Mouse (Mus musculus) urinary bladder, postnatal 10 days (tissue): ENCODE data around the gene Cog3.
A peak's percentile ranks its signal among the peaks of the same experiment; 100 is the strongest.
"Not testable (repeated sequence)": the region's sequence is repeated elsewhere in the genome, so short reads cannot be mapped to it uniquely, and the experiment has no call there.

ENCODE experiments used
- DNase-seq: peaks from one replicate; pipeline ENCODE4 v3.0.0; 2022; ENCODE audit warnings: low spot score

Cog3 gene

GRCm38 (mm10) chr14:75753991-75754817, at the start of gene Cog3:
Gene Cog3 (minus strand): TSS chr14:75754517.
- DNase-seq, result peak; percentile 91

DNA sequence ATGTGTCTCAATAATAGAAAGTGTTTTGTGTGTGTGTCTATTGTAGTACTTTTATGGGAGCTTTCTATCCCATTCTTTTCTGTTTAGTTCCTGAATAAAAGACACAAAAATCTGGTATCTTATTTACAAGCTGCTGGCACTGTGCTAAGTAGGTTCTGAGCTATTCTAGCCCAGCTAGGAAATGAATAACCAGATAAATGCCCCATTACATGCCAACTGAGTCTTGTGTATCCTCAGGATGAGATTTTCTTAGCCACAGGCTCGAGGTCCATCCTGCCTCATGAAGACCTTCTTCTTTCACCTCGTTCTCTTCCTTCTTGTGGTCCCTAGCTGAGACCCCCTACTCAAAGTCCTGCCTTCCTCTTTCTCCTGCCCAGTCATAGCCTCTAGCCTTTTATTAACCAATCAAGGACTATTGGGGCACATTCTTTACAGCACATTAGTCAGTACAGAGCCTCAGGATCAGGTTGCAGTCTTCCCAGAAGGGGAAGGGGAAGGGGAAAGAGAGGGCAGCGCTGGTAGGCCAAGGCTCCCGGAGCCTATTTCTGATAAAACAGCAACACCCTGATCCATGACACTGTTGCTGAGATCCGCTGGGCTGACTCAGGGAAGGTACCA, 43.6 kb upstream of the Cog3 start:
- DNase-seq, result no peak

- DNase-seq, result no peak
Measured at GRCm38 (mm10) chr14:75795918-75796317, 41.6 kb upstream of the Cog3 start.

DNA sequence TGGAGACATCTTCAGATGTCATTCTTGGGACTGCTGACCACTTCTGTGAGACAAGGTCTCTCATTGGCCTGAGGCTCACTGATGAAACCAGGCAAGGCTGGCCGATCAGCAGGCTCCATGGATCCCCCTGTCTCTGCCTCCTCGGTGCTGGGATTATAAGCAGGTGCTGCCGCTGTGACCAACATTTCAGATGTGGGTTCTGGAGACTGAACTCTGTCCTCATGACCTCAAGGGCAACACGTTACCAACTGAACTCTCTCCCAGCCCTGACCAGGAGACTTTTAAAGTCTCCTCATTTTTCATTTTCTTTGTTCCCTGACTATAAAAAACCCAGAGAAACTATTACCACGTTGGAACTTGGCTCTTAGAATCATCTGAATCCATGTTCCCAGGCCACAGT, 40.4 kb upstream of the Cog3 start:
- DNase-seq, result no peak

- no peak for DNase-seq
Measured at GRCm38 (mm10) chr14:75794324-75794723, 40.0 kb upstream of the Cog3 start.

- no peak for DNase-seq
Measured at GRCm38 (mm10) chr14:75793110-75793509, 38.8 kb upstream of the Cog3 start.

GRCm38 (mm10) chr14:75791372-75791771, 37.1 kb upstream of the Cog3 start:
- no peak for DNase-seq

- no peak for DNase-seq
Measured at GRCm38 (mm10) chr14:75790411-75790996, 36.2 kb upstream of the Cog3 start.

DNA sequence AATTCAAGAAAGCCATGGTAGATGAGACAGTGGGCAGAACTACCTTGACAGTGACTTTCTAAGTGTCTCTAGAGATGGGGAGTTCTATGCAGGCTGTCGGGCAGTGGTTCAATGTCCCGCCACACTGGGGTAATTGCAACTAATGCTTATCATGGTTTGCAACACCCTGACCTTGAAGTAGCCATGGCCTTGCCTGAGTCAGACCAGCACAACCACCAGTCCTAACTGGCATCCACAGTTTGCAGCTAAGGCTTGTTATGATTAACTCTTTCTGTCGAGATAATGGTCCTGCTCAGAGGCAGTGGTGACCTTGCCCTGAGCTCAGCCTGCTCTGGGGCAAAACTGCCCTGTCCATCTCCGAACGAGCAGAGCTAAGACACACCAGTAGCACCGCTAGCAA, 35.0 kb upstream of the Cog3 start:
- no peak for DNase-seq

- no peak for DNase-seq
Measured at GRCm38 (mm10) chr14:75787794-75788175, 33.5 kb upstream of the Cog3 start.

- DNase-seq, result peak; percentile 84
Measured at GRCm38 (mm10) chr14:75786868-75787793, 32.8 kb upstream of the Cog3 start, which contains the start of gene Slc25a30. Gene Slc25a30 (minus strand): TSS chr14:75787037.

DNA sequence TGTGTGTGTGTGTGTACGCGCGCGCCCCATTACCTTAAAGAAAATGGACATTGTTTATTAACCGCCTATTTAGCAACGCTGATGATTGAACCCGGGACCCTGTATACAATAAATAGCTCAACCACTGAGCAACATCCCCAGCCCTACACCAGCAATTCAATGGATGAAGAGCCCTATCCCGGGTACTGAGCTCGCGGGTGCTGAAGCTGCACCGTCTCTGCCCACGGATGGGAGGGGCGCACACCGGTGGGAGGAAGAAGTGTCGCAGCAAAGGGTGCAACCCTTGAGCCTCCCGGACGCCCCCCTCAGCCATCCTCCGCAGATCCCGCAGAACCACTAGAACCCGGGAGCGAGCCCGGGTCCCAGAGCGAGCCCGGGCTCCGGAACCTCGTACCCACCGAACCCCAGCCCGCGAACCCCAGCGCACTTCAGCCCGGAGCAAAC, 32.1 kb upstream of the Cog3 start:
- DNase-seq, result no peak

- DNase-seq, result no peak
Measured at GRCm38 (mm10) chr14:75779913-75780312, 25.6 kb upstream of the Cog3 start.

DNA sequence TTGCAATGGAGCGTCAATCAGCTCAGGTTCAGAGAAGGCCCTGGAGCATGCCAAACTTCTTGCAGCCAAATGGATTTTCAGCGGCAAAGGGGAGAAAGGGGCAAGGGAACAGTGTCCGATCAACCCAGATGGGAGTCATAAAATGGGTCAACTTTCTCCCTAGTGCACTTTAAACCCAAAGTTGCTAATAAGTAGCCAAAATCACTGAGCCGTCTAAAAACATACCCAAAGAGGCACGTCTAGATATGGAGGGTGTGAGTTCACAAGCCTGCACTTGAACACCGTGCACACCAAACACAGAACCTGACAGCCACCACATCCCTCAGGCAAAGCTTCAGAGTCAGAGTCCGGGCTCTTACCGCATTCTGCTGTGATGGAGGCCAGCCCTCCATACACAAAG, 22.3 kb upstream of the Cog3 start:
- DNase-seq, result no peak

GRCm38 (mm10) chr14:75773431-75773830, 19.1 kb upstream of the Cog3 start:
- no peak for DNase-seq

- not testable (repeated sequence) for DNase-seq
Measured at GRCm38 (mm10) chr14:75772407-75772806, 18.1 kb upstream of the Cog3 start.

GRCm38 (mm10) chr14:75771101-75771501, 16.8 kb upstream of the Cog3 start:
- DNase-seq, result no peak

DNA sequence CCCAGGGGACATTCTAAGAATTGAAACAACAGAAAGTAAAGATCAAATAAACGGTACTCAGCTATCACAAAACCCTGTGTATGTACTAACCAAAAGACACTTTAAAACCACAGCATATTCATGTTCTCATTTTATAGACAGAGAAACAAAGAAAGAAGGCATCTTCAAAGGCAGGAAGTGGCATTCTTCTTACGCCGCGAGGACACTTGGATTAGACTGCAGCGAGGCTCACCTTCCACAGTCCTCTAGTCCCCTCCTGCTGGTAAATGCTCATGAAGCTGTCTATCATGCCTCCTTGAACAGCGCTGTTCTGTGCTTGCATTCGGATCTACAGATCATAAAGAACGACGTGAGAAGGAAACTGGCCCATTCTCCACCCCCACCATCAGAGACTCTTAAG, 15.0 kb upstream of the Cog3 start:
- no peak for DNase-seq

DNA sequence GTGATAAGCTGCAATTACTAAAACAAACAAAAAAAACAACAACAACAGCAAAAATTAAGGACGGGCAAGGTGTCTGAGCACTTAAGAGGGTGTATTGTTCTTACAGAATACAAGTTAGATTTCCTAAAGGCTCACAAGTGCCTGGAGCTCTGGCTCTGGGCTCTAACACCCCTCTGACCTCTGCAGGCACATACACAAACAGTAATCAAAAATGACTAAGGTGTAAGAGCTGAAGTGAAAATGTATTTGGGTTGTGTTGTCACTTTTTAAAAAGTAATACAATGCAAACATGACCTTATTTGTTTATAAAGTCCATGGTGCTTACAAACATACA, 13.9 kb upstream of the Cog3 start:
- no peak for DNase-seq

- DNase-seq, result no peak
Measured at GRCm38 (mm10) chr14:75767492-75768274, 13.4 kb upstream of the Cog3 start.

- DNase-seq, result no peak
Measured at GRCm38 (mm10) chr14:75761028-75761805, 6.9 kb upstream of the Cog3 start.
